Mouse (Mus musculus): ENCODE data around the gene Myoz1.
"Not testable (repeated sequence)": the region's sequence is repeated elsewhere in the genome, so short reads cannot be mapped to it uniquely, and the experiment has no call there.

Gene Myoz1

GRCm38 (mm10) chr14:20639918-20640619, 16.3 kb downstream of the Myoz1 start:
- no peak for DNase-seq (ENCODE audit: extremely low read depth, insufficient read length, low spot score)

- no peak for DNase-seq (ENCODE audit: extremely low read depth, insufficient read length, low spot score)
These were observed 17.6 kb downstream of the Myoz1 start for GRCm38 (mm10) chr14:20638702-20639101.

DNA sequence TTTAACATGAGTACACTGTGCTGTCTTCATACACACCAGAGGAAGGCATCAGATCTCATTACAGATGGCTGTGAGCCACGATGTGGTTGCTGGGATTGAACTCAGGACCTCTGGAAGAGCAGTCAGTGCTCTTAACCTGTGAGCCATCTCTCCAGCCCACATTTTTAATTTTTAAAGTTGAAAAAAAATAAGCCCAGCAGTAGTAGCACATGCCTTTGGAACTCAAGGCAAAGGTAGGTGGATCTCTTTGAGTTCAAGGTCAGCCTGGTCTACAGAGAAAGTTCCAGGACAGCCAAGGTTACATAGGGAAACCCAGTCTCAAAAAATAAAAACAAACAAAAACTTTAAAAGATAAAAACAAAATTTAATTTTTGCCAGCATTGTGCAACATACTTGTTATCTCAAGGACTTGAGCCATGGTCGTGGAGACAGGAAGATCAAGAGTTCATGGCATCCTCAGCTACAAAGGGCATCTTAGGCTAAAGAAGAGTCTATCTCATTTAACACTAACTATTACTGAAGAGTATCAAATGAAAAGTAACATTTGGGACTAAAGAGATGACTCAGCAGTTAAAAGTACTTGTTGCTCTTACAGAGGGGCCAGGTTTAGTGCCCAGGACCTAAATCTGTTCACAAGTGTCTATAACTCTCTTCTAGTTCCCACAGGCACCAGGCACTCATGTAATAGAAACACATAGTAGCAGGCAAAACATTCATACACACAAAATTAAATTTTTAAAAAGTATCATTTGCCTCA, 18.3 kb downstream of the Myoz1 start:
- no peak for DNase-seq (ENCODE audit: extremely low read depth, insufficient read length, low spot score)

DNA sequence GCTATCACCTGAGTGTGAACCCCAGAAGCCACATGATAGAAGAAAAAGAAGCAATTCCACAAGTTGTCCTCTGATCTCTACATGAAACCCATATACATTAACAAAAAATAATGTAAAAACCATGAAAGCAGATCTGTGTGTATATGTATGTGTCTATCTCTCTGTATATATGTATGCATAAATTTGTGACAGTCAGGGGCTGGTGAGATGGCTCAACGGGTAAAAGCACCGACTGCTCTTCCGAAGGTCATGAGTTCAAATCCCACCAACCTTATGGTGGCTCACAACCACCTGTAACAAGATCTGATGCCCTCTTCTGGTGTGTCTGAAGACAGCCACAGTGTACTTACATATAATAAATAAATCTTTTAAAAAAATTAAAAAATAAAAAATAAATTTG, 19.4 kb downstream of the Myoz1 start:
- not testable (repeated sequence) for DNase-seq (ENCODE audit: extremely low read depth, insufficient read length, low spot score)

DNA sequence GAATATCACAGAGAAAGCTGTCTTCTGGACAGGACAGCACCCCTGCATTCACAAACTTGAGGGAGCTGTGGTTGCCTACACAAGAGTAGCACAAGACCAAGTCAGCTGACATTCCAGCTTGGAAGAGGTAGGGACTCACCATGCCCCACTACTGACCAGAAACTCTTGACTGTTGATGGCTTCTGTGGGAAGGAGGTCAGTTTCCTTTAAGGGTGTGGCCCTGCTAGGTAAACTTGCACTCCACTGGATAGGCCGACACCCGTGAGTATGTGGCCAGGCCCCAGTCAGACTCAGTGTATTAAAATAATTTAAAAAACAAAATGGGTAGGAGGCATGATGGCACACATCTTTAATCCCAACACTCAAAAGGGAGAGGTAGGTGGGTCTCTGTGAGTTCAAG, 20.8 kb downstream of the Myoz1 start:
- no peak for DNase-seq (ENCODE audit: extremely low read depth, insufficient read length, low spot score)

- DNase-seq (ENCODE audit: extremely low read depth, insufficient read length, low spot score): no peak
These were observed 25.1 kb downstream of the Myoz1 start for GRCm38 (mm10) chr14:20631253-20631652.

- DNase-seq (ENCODE audit: extremely low read depth, insufficient read length, low spot score): no peak
These were observed 29.4 kb downstream of the Myoz1 start for GRCm38 (mm10) chr14:20626971-20627370.

DNA sequence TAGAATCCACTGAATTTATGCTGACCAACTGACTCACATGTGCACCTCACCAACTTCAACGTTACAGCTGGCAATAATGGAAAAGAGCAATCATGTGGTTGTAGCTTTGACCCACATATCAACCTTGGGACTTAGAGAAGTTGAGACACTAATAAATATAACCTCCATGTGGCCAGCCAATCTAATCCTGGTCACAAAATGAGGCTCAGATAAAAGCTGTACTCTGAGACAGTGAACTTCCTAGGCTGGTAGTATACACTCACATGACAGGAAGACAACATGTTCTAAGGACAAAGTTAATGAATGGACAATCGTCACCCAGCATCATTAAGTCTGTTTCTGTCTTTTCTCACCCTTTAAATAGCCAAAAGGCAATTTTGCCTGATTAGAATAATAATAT, 29.9 kb downstream of the Myoz1 start:
- DNase-seq (ENCODE audit: extremely low read depth, insufficient read length, low spot score): no peak

- DNase-seq (ENCODE audit: extremely low read depth, insufficient read length, low spot score): no peak
These were observed 33.4 kb downstream of the Myoz1 start for GRCm38 (mm10) chr14:20622907-20623306.

GRCm38 (mm10) chr14:20622412-20622811, 33.9 kb downstream of the Myoz1 start:
- DNase-seq (ENCODE audit: extremely low read depth, insufficient read length, low spot score): no peak

DNA sequence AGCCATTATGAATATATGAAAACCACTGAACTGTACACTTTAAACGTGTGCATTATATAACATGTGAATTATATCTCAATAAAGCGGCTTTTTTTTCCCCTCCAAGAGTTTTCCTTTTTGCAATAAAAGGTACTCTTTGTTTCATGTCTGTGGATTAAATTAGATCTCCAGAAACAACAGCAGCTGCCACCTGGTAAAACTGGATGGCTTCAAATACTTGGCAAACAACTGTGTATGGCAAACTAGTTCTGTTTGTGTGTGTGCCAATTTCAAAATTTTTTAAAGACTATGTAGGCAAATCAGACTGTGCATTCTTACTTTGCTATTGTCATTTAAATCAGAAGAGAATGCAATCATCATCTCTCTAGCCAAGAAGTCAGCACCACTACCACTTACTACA, 34.4 kb downstream of the Myoz1 start:
- DNase-seq (ENCODE audit: extremely low read depth, insufficient read length, low spot score): no peak

DNA sequence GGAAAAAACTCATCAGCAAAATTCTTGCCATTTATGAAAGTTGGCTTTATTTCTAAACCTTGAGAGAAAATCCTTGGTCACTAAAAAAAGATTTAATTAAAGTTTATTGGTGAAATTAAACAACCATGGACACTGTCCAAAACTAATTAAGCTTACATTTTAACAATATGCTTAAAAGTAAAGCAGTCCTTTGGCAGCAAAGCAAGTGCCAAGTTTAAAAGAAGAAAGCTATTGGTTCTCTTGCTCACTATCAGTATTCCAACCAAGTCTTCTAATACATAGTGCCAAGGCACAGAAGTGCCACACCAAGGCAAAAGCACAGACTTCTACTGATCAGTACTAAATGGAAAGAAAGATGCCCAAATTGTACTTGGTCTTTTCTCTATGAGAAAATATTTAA, 37.2 kb downstream of the Myoz1 start:
- DNase-seq (ENCODE audit: extremely low read depth, insufficient read length, low spot score): no peak

DNA sequence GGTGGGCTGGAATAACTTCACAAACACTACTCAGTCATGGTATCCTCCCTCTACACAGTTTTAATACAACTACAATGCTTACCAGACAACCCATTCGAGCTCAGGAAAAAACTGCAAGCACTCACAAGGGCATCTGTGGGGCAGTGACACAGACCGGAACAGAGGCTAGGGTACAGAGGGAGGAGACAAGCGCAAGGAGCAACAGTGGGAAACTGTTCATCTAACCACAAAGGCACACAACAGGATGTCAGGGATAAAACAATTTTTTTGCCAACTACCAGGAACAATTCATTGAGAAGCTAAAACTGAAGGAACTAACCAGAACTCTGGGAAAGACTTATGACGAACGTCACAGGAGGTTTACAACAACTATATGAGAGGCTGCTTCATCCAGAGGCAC, 38.1 kb downstream of the Myoz1 start:
- no peak for DNase-seq (ENCODE audit: extremely low read depth, insufficient read length, low spot score)

GRCm38 (mm10) chr14:20616421-20616820, 39.9 kb downstream of the Myoz1 start:
- DNase-seq (ENCODE audit: extremely low read depth, insufficient read length, low spot score): no peak

DNA sequence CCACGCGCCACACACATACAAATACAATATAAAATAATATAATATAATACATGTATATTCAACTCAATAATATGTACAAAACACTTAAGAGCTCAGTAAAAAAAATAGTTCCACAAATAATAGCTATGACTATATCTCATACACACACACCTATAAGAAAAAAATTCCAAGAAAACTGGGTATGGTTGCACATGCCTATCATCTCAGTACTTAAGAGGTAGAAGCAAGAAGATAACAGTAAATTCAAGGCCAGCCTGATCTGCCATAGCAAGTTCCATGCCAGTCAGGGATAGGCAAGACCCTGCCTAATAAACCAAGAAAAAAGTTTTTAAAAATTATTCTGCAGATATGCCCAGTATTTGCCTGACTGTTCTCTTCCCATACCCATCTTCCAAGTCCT, 41.3 kb downstream of the Myoz1 start:
- DNase-seq (ENCODE audit: extremely low read depth, insufficient read length, low spot score): no peak

DNA sequence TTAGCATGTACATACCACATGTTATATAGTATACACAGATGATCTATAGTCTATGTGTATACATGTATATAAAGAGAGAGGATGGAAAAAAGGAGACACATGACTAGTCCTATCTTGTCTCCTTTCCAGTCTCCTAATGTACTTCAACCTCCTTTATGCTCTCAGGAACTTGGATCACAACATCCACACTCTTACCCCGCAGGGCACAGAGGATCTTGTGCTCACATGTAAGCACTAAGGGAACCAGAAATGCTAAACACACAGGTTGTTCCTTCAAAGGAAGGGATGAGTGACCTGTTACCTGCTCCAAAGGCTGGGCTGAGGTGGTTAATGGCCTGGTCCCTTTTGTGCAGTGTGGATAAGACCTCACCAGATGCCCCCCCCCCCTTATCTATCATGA, 43.5 kb downstream of the Myoz1 start:
- DNase-seq (ENCODE audit: extremely low read depth, insufficient read length, low spot score): no peak

DNA sequence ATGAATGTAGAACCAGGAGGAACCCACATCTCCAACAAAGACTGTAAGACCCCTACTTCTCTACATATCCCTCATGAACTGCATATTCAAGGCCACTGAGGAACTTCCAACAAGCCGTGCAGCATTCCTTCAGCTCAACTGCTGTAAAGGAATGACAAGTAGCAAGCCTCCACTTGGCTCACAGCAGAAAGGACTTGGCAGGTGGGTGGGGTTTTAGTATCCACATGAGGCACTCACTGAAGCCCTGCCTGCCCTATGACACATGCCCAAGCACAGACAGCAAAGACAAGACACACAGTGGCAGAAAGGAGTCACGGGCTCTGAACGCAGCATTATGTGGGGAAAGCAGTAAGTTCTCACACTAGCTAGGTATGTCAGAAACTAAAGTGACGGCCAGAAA, 46.2 kb downstream of the Myoz1 start:
- DNase-seq (ENCODE audit: extremely low read depth, insufficient read length, low spot score): peak; percentile 63

- DNase-seq (ENCODE audit: extremely low read depth, insufficient read length, low spot score): peak; percentile 28
These were observed 46.8 kb downstream of the Myoz1 start for GRCm38 (mm10) chr14:20609519-20609918.

DNA sequence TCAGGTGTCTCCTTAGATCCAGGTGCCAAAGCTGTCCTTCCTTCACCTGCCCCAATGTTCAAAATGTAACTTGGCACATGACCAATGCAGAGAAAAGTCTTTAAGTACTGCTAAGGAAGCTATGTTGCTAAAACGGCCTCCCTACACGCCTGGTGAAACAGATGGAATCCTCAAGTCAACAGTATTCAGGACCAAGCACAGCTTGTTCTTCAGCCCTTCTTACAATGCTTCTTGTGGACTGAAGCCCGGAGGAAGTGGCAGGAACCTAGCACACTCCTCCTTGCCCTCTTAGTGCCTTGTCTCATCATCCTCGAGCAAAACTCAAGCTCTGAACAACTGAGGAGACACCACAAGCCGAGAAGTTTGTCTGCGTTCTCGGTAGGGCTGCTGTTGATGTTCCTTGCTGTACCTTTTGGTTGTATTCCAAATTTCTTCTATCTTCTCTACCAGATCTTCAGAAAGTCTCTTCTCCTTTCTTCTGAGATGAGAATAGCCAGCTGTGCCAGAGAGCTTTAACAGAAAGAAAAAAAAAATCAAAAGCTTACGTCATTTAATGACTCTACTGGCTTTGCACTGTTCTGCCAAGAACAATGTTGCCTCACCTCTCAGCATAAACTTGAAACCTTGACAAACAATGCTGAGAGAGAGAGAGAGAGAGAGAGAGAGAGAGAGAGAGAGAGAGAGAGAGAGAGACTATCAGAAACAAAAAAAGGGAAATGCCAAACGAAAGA, 48.8 kb downstream of the Myoz1 start:
- peak; percentile 28 for DNase-seq (ENCODE audit: extremely low read depth, insufficient read length, low spot score)

DNA sequence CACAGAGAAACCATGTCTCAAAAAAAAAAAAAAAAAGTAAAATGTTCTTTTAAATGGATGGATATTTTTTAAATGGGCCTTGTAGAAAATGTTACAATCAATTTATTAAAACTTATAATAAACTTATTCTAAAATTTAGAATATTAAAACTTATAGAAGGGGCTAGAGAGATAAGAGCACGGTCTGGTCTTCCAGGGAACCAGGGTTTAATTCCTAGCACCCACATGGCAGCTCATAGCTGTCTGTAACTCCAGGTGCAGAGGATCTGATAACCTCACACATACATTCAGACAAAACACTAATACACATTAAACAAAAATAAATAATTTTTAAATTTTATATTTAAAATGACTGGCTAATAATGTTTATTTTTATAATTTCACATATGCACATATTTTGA, 55.1 kb downstream of the Myoz1 start:
- no peak for DNase-seq (ENCODE audit: extremely low read depth, insufficient read length, low spot score)

DNA sequence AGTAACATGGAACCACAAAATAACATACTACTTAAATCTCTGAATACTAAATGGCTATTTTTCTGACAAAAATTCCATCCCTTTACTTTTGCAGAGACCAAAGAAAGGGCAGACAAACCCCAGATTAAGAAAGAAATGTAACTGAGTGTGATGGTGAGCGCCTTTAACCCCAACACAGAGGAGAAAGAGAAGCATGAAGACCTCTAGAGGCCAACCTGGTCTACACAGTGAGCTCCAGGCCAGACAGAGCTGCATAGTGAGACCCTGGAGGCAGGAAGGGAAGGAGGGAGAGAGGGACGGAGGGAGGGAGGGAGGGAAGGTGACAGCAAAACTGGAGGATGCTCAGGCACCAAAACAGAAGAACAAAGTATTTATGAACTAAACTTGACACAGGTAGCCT, 56.1 kb downstream of the Myoz1 start:
- DNase-seq (ENCODE audit: extremely low read depth, insufficient read length, low spot score): no peak

GRCm38 (mm10) chr14:20599542-20599941, 56.8 kb downstream of the Myoz1 start:
- no peak for DNase-seq (ENCODE audit: extremely low read depth, insufficient read length, low spot score)
